Mouse (Mus musculus): Measurements from ENCODE around the gene 4931409K22Rik. TPM values are rescaled to one million over a fixed set of nuclear protein-coding genes. Genes with fewer than 3 reads are reported as not detected.

Gene 4931409K22Rik
- total RNA-seq, 4 experiments from 2014 or later: not detected

- no peak for DNase-seq (ENCODE audit: low spot score in 2 of 2)
Observed at GRCm38 (mm10) chr5:24502786-24503185, 53.8 kb downstream of the 4931409K22Rik start.

DNA sequence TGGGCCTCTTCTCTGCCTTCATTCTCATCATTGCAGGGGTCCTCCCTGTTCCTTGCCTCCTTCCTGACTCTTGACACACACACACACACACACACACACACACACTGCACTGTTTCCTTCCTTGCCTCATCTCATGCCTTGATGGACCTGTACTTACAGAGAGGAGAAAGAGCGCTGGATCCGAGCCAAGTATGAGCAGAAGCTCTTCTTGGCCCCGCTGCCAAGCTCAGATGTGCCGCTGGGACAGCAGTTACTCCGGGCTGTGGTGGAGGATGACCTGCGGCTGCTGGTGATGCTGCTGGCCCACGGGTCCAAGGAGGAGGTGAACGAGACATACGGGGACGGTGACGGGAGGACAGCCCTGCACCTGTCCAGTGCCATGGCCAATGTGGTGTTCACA lies 55.8 kb downstream of the 4931409K22Rik start:
- no peak for DNase-seq (ENCODE audit: low spot score in 2 of 2)

DNA sequence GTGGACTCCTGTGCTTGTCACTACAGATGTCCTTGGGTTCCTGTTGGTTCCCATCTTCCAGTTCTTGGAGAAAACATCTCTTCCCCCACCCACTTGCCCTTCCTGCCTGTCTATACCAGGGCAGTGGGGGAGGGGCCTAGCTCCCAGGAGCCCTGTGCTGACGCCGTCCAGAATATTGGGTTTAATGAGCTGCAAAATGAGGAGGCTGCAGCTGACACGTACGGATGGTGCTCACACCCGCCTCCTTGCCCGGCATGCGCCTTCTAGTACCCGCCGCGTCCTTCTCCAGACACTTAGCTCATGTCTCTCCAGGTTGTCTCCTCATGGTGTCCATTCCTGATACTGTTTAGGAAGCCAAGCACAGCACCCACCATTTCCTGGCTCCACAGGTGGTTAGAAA lies 57.5 kb downstream of the 4931409K22Rik start:
- no peak for DNase-seq (ENCODE audit: low spot score in 2 of 2)

DNA sequence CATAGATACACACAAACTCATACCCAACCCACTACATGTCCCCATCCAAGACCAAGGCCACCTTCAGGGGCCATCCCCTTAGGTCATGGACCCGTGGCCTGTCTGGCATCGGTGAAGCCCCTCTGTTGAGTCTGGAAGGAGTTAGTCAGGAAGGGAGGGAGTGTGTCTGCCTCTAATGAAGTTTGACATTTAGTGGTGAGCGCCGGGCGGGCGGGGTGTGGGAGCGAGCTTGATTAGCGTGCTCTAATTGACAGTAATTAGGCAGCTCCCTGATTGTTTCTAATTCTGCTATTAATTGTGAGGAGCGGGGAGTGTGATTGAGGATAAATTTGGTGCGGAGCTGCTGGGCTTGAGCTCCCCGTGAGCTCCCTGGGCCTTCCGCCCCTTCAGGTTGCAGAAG lies 59.1 kb downstream of the 4931409K22Rik start:
- DNase-seq (ENCODE audit: low spot score in 2 of 2): no peak

DNA sequence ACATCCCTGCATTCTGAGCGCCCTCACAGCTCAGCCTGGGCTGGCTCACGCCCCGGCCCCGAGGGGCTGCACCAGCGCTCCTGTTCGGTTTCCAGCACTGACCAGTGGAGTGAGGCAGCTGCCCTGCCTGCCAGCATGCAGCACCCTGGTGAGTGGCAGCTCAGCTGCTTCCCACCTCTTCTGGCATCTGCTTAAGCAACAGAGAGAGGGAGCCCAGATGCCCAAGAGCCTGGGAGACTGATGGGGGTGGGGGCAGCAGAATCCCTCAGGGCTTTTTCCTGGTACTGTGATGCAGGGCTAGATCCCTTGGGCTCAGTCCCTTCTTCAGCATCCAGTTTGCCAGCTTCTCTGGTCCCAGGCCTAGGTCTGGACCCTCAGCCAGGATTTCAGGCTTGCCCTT lies 59.9 kb downstream of the 4931409K22Rik start:
- no peak for DNase-seq (ENCODE audit: low spot score in 2 of 2)

DNA sequence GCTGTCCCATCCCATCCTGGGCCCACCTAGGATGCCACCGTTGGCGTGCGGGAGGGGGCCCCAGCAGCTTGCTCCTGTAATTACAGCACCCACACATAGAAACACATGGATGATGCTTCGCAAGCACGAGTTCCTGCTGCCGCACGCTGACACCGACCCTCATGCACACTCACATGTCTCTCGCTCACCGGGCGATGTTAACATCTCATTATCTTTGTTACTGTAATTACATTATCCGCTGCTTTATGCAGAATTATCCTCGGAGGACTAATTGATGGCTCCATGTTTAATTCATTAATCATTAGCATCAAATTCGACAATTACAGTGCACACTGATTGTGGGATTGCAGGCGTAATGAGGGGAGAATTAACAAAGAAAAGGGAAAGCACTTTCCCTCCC lies 61.6 kb downstream of the 4931409K22Rik start:
- DNase-seq (ENCODE audit: low spot score in 2 of 2): no peak

Small RNA genes within 50 kb of the gene (microRNA-seq; reads per million reads assigned to microRNA genes)
- gene Mir671: 188 reads per million, percentile 59 among the genes with 10 or more reads in this experiment

Other genes starting within 250 kb of the 4931409K22Rik start
- 1 to 10 TPM in 2 of 4 experiments, under 1 TPM in 2; 0.54 to 1.8 (median 1.2) TPM for gene Kcnh2, start 205.2 kb downstream of the 4931409K22Rik start, total RNA-seq (2022)
- gene Nos3, start 192.0 kb downstream of the 4931409K22Rik start, total RNA-seq (2022): 1 to 10 TPM; 3.2 to 5.8 (median 4.0) TPM
- gene Atg9b, start 164.7 kb downstream of the 4931409K22Rik start, total RNA-seq (2022): under 1 TPM in 1 of 4 experiments, not detected in 3; 0.22 TPM
- gene Abcb8, start 163.1 kb downstream of the 4931409K22Rik start, total RNA-seq (2022): 10 to 100 TPM; 34.7 to 40.0 (median 38.8) TPM
- under 1 TPM in 1 of 4 experiments, not detected in 3; 0.34 TPM for gene Asic3, start 143.4 kb downstream of the 4931409K22Rik start, total RNA-seq (2022)
- 10 to 100 TPM in 3 of 4 experiments, 1 to 10 TPM in 1; 9.3 to 12.6 (median 10.7) TPM for gene Cdk5, start 133.3 kb downstream of the 4931409K22Rik start, total RNA-seq (2022)
- gene Slc4a2, start 133.0 kb downstream of the 4931409K22Rik start, total RNA-seq (2022): 10 to 100 TPM; 10.7 to 14.5 (median 12.6) TPM
- 100 to 1,000 TPM; 188 to 243 (median 221) TPM for gene Fastk, start 111.5 kb downstream of the 4931409K22Rik start, total RNA-seq (2022)
- 10 to 100 TPM; 18.4 to 19.9 (median 19.3) TPM for gene Tmub1, start 109.0 kb downstream of the 4931409K22Rik start, total RNA-seq (2022)
- gene Agap3, start 104.6 kb downstream of the 4931409K22Rik start, total RNA-seq (2022): 10 to 100 TPM; 79.7 to 89.0 (median 83.6) TPM
- not detected for gene Gbx1, start 29.6 kb downstream of the 4931409K22Rik start, total RNA-seq (2022)
- gene Asb10, start 15.8 kb downstream of the 4931409K22Rik start, total RNA-seq (2022): 100 to 1,000 TPM; 101 to 130 (median 119) TPM
- 100 to 1,000 TPM; 114 to 132 (median 122) TPM for gene Abcf2, start 20.7 kb upstream of the 4931409K22Rik start, total RNA-seq (2022)
- gene Chpf2, start 29.9 kb upstream of the 4931409K22Rik start, total RNA-seq (2022): 10 to 100 TPM in 3 of 4 experiments, 1 to 10 TPM in 1; 8.5 to 14.5 (median 12.4) TPM
- gene Smarcd3, start 67.6 kb upstream of the 4931409K22Rik start, total RNA-seq (2022): 100 to 1,000 TPM; 207 to 267 (median 221) TPM
- gene Nub1, start 128.7 kb upstream of the 4931409K22Rik start, total RNA-seq (2022): 10 to 100 TPM; 30.6 to 36.8 (median 34.1) TPM
- gene Wdr86, start 173.9 kb upstream of the 4931409K22Rik start, total RNA-seq (2022): under 1 TPM in 1 of 4 experiments, not detected in 3; 0.18 TPM
- gene Crygn, start 201.2 kb upstream of the 4931409K22Rik start, total RNA-seq (2022): not detected